Mouse (Mus musculus) urinary bladder, postnatal 0 days (tissue): ENCODE results near the gene Gm16368. TPM values are rescaled to one million over a fixed set of nuclear protein-coding genes. Genes with fewer than 3 reads are reported as not detected.

Experiments used
- polyA plus RNA-seq: library from polyadenylated mRNA; unstranded; fragments of >200 nt; fragmentation: Nextera tagmentation; extraction: Ambion mirVana; gene quantifications from 2 replicates; pipeline ENCODE4 v1.2.1, GENCODE M21; 2015

Gene Gm16368
- polyA plus RNA-seq, result not detected in 2 replicates

DNA sequence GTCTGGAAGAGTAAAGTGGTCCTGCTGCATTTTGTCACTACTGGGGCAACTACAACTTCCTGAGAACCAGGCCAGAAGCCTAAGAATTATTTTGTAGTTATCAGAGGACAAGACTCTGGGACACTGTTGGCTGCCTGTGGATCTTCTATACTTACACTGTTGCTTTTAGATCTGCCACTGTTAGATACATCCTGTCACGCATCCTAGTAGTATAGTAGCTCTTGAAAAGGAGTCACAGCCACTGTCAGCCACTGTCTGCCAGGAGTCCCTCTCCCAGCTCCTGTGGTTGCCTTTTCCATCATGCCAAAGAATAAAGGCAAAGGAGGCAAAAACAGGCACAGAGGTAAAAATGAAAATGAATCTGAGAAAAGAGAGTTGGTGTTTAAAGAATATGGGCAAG, at the start of gene Gm16368:
Gene Gm16368 (plus strand): TSS at position 301 of the 400 bp plus-strand sequence.

Other genes with a start within 250 kb of the Gm16368 start
- gene Gm2001, start 241.4 kb upstream of the Gm16368 start, polyA plus RNA-seq, result not detected in 2 replicates
- not detected in 2 replicates for gene Gm2016, start 209.6 kb upstream of the Gm16368 start, polyA plus RNA-seq
- gene Gm2022, start 188.3 kb upstream of the Gm16368 start, polyA plus RNA-seq, result not detected in 2 replicates
- not detected in 2 replicates for gene Gm2035, start 163.8 kb upstream of the Gm16368 start, polyA plus RNA-seq
- not detected in 2 replicates for gene Gm2042, start 129.6 kb upstream of the Gm16368 start, polyA plus RNA-seq
- gene Gm2075, start 71.8 kb upstream of the Gm16368 start, polyA plus RNA-seq, result not detected in 2 replicates
- not detected in 2 replicates for gene Gm6803, start 64.9 kb upstream of the Gm16368 start, polyA plus RNA-seq
- gene Gm2056, start 56.7 kb upstream of the Gm16368 start, polyA plus RNA-seq, result not detected in 2 replicates
- not detected in 2 replicates for gene Gm10436, start 98.4 kb downstream of the Gm16368 start, polyA plus RNA-seq
- not detected in 2 replicates for gene Gm8332, start 166.4 kb downstream of the Gm16368 start, polyA plus RNA-seq
- not detected in 2 replicates for gene Gm5662, start 190.8 kb downstream of the Gm16368 start, polyA plus RNA-seq
- gene Gm5039, start 240.3 kb downstream of the Gm16368 start, polyA plus RNA-seq, result not detected in 2 replicates